Mouse (Mus musculus) G1E (cell line): Measurements from ENCODE around the gene Cpne8.

Experiments
- CTCF ChIP-seq: IDR thresholded peaks from 2 replicates; pipeline ENCODE4 v1.5.1; 2012; ENCODE audit warnings: low read depth, low read length, inconsistent platforms, mixed read lengths
- GATA1 ChIP-seq: IDR thresholded peaks from 2 replicates; pipeline ENCODE4 v1.6.1; 2012; ENCODE audit warnings: borderline replicate concordance, low read length, inconsistent platforms, mixed read lengths
- POLR2AphosphoS5 ChIP-seq: IDR thresholded peaks from 2 replicates; pipeline ENCODE4 v1.6.1; 2012; ENCODE audit warnings: low read depth, low read length, inconsistent platforms; ENCODE audit not compliant: insufficient replicate concordance
- TAL1 ChIP-seq: conservative IDR thresholded peaks from 2 replicates; pipeline ENCODE4 v1.6.1; 2012; ENCODE audit warnings: low read depth, low read length, inconsistent platforms, mixed read lengths

DNA sequence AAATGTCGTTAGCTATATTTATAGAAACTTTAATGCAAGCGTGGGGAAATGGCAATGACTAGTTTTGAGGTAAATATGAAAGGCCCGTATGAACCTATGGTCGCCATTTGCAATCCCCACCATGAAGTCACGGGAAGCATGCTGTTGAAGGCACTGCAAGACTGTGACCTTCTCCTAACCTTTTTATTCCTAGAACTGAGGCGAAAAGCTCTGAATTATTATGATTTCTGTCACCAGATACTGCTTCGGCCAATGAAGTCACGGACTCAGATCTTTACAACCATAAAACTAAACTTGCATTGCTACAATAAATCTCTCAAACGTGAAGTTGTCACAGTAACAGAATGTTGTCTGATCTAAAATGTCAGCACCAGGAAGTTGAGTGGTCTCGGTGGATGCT lies 33.4 kb downstream of the Cpne8 start:
- no peak for TF ChIP-seq CTCF
- no peak for TF ChIP-seq GATA1
- TF ChIP-seq POLR2AphosphoS5: no peak
- TF ChIP-seq TAL1: no peak
